Mouse (Mus musculus) midbrain, embryonic 12.5 days (tissue): ENCODE measurements around the gene Ptrh2. TPM values are rescaled to one million over a fixed set of nuclear protein-coding genes. Genes with fewer than 3 reads are reported as not detected.

Experiments used
- ATAC-seq: fragments of 200-750 bp; cut with Nextera tagmentation; 2 replicates; pipeline ENCODE4 v1.8.0; 2017; ENCODE audit warnings: low read depth, moderate TSS enrichment, moderate library complexity; ENCODE audit not compliant: low FRiP score
- H3K27ac ChIP-seq: fragments of 300-500 bp; sonication (generic); replicated peaks from 2 replicates; pipeline ENCODE4 v1.5.1; 2016; ENCODE audit warnings: mild to moderate bottlenecking
- H3K27me3 ChIP-seq: fragments of 300-500 bp; sonication (generic); 2 replicates; pipeline ENCODE4 v1.6.1; 2016; ENCODE audit warnings: mild to moderate bottlenecking
- H3K36me3 ChIP-seq: fragments of 300-500 bp; sonication (generic); 2 replicates; pipeline ENCODE4 v1.6.1; 2016
- H3K4me1 ChIP-seq: fragments of 300-500 bp; sonication (generic); 2 replicates; pipeline ENCODE4 v1.6.1; 2016
- H3K4me2 ChIP-seq: fragments of 300-500 bp; sonication (generic); replicated peaks from 2 replicates; pipeline ENCODE4 v1.6.1; 2016; ENCODE audit warnings: mild to moderate bottlenecking, moderate library complexity
- H3K4me3 ChIP-seq: fragments of 300-500 bp; sonication (generic); 2 replicates; pipeline ENCODE4 v1.5.1; 2016; ENCODE audit warnings: mild to moderate bottlenecking
- H3K9ac ChIP-seq: fragments of 300-500 bp; sonication (generic); replicated peaks from 2 replicates; pipeline ENCODE4 v1.6.1; 2016; ENCODE audit warnings: mild to moderate bottlenecking, moderate library complexity
- H3K9me3 ChIP-seq: fragments of 300-500 bp; sonication (generic); 2 replicates; pipeline ENCODE4 v1.6.1; 2016; ENCODE audit warnings: mild to moderate bottlenecking
- WGBS: fragments of 180-500 bp; shearing (Covaris S2); methylation state at CpG from one replicate; pipeline ENCODE4 v1.1.7; 2016; 5-methylcytosine and 5-hydroxymethylcytosine counted together
- polyA plus RNA-seq: library from polyadenylated mRNA; unstranded; fragments of >200 nt; fragmentation: Nextera tagmentation; extraction: Ambion mirVana; gene quantifications from 2 replicates; pipeline ENCODE4 v1.2.1, GENCODE M21; 2016

Gene Ptrh2
- polyA plus RNA-seq, 1 experiment from 2014 or later = 36.8 TPM

DNA sequence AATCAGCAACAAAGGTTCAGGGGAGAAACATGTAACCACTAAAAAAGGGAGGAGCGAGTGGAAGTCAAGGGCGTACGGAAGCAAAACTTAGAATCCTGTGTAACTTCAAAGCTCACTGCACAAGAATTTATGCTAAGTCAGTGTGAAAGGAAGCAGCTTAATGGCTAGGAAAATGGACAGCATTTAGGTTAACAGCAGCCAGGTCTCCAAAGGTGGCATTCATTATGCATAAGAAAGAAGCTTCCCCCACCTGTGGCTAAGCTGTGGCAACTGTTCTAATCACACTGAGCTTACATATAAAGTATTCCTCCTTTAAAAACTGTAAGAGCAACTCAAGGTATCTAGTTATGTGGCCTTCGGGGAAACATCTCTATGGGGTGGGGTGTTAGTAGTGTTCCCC lies 17.4 kb downstream of the Ptrh2 start:
- ATAC-seq = no peak
- Histone ChIP-seq H3K27me3 (no peaks in the 10 kb centered on the region), H3K4me2 (no peak overlapping the region), H3K9me3 (no peaks in the 10 kb centered on the region), H3K27ac (no peak overlapping the region), H3K36me3 (peaks cover 73% of the 10 kb centered on the region), H3K4me3 (no peak overlapping the region), H3K9ac (no peak overlapping the region), H3K4me1 (no peaks in the 10 kb centered on the region)
- 95% methylated on average over 4 of the region's 4 CpGs for WGBS

DNA sequence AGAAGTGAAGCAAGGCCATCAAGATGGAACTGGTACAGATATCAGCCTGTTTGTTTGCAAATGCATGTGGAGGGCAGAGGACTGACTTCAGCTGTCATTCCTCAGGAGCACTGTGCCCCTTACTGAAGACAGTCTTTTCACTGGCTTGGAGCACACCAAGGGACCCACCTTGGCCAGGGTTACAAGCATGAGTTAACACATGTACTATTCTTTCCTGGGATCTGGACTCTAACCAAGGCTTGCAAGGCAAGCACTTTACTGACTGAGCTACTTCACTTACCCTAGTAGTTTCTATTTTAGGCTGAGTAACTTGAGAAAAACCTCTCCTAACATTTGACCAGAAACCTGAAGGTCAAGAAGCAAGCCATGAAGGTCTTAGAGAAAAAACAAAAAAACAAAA lies 30.8 kb downstream of the Ptrh2 start:
- no peak overlapping the region for H3K27ac ChIP-seq
- no peak for ATAC-seq
- H3K4me3 ChIP-seq = no peak overlapping the region
- no peak overlapping the region for H3K4me2 ChIP-seq
- peaks cover 73% of the 10 kb centered on the region for H3K36me3 ChIP-seq
- no peak overlapping the region for H3K9ac ChIP-seq
- no peaks in the 10 kb centered on the region for H3K9me3 ChIP-seq
- no peaks in the 10 kb centered on the region for H3K4me1 ChIP-seq
- no peaks in the 10 kb centered on the region for H3K27me3 ChIP-seq

DNA sequence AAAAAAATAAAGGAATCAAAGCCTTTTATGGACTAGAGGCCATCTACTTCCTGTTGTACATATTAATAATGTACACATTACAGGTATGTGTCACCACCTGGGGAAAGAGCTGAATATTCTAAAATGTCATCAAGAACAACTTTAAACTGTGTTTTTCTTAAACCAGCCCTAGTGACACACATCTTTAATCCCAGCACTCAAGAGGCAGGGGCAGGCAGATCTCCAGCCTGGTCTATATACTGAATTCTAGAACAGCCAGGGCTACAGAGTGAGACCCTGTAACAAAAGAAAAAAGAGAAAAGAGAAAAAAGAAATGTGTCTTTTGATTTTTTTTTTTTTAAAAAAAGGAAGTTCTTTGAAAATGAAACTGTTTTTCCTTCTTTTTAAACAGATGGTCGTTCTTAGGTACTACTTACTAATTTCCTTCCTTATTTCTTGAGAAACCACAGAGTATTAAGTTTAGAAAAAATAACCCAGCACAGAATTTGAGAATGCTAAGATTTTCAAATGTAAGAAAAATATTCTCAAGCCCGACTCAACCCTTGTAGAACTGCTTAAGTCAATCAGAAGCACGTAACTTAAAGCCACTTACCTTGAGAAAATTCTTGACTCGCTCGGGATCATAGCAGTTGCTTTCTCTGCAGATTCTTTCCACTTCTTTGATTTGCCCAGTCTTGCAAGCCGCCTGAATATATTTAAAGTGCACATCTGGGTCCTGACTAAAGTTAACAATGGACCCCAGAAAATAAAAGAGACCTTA lies 33.7 kb downstream of the Ptrh2 start:
- peaks cover 64% of the 10 kb centered on the region for H3K36me3 ChIP-seq
- no peaks in the 10 kb centered on the region for H3K27me3 ChIP-seq
- H3K27ac ChIP-seq = no peak overlapping the region
- ATAC-seq = no peak
- H3K4me3 ChIP-seq = no peak overlapping the region
- no peaks in the 10 kb centered on the region for H3K4me1 ChIP-seq
- H3K9me3 ChIP-seq = no peaks in the 10 kb centered on the region
- no peak overlapping the region for H3K4me2 ChIP-seq
- 88% methylated on average over 6 of the region's 6 CpGs for WGBS
- no peak overlapping the region for H3K9ac ChIP-seq

DNA sequence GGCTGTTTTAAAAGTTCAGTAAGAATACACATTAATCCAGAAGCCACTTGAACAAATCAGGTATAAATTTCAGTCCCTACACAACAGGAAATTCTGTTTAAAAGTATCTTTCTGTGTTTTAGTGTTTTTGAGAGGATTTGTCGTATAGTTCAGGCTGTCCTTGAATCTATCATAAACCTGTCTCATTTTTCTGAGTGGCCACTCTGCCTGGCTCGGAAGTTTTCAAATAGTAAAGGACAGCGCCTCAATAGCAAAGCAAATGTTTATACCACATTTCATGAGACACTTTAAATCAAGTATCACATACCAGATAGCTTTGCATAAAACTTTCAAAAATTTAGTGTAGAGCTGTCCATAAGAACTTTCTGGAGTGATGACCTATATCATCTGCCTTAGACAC lies 34.6 kb downstream of the Ptrh2 start:
- H3K36me3 ChIP-seq = peaks cover 62% of the 10 kb centered on the region
- no peak overlapping the region for H3K4me3 ChIP-seq
- H3K27me3 ChIP-seq = no peaks in the 10 kb centered on the region
- no peak for ATAC-seq
- no peak overlapping the region for H3K4me2 ChIP-seq
- no peaks in the 10 kb centered on the region for H3K9me3 ChIP-seq
- WGBS = 93% methylated on average over 3 of the region's 3 CpGs
- H3K27ac ChIP-seq = no peak overlapping the region
- no peaks in the 10 kb centered on the region for H3K4me1 ChIP-seq
- H3K9ac ChIP-seq = no peak overlapping the region

DNA sequence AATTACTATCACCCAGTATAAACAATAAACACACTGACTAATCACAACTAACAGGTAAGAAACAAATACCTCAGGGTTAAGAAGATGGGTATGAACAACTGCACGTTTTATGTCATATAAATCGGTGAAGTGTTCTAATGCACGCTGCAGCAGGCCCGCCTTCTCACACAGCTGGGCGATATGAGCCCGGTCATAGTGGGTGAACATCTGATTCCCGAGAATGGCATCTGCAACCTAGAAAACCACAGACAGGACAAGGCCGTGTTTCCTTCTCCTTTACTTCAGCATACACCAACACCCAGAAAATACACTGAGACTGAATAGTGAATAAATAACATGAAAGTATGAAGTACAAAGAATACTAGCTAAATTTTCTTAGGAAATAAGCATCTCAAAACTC lies 35.6 kb downstream of the Ptrh2 start:
- WGBS = 94% methylated on average over 8 of the region's 8 CpGs
- Histone ChIP-seq H3K4me1 (no peaks in the 10 kb centered on the region), H3K36me3 (peaks cover 62% of the 10 kb centered on the region), H3K27me3 (no peaks in the 10 kb centered on the region), H3K9me3 (no peaks in the 10 kb centered on the region), H3K4me3 (no peak overlapping the region), H3K9ac (no peak overlapping the region), H3K4me2 (no peak overlapping the region), H3K27ac (no peak overlapping the region)
- no peak for ATAC-seq

DNA sequence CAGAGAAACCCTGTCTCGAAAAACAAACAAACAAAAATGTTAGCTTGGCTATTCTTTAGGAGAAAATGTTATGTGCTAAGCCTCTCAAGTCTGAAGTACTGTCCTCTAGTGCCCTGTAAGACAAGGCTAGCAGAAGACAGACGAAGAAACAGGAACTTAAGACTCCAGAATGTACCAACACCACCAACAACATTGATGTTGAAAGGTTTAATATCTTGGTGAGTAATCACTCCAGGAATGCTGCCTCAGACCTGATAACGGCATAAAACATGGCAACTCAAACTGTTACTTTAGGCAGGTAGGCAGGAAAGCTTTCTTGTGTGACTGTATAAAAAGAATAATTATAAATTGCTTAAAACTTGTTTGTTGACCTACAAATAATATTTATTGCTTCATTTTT lies 40.2 kb downstream of the Ptrh2 start:
- 90% methylated on average over 3 of the region's 3 CpGs for WGBS
- peaks cover 58% of the 10 kb centered on the region for H3K36me3 ChIP-seq
- no peak for ATAC-seq

DNA sequence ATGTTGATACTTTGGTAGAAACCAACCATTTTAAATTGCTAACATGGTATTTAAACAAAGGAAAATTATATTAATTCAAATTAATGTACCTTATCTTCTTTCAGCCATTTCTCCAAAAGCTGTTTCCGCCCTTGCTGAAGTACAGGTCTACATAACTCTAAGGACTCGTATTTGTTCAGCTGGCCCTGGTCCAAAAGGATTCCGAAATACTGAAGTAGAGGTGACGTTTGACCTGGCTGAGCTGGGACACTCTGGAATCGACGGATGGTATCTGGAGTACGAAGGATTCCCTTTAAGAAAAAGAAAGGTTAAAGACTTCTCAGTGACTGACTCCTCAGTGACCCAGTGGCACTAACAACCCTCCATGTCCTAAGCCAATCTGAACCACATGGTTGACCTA lies 41.2 kb downstream of the Ptrh2 start:
- H3K27ac ChIP-seq = no peak overlapping the region
- H3K9me3 ChIP-seq = no peaks in the 10 kb centered on the region
- H3K36me3 ChIP-seq = peaks cover 56% of the 10 kb centered on the region
- H3K4me2 ChIP-seq = no peak overlapping the region
- no peak overlapping the region for H3K9ac ChIP-seq
- 91% methylated on average over 7 of the region's 7 CpGs for WGBS
- H3K4me1 ChIP-seq = no peaks in the 10 kb centered on the region
- H3K27me3 ChIP-seq = no peaks in the 10 kb centered on the region
- H3K4me3 ChIP-seq = no peak overlapping the region
- ATAC-seq = no peak

More for the DNA sequence above, 40.2 kb downstream of the Ptrh2 start:
- H3K27ac ChIP-seq = no peak overlapping the region
- H3K4me3 ChIP-seq = no peak overlapping the region
- no peaks in the 10 kb centered on the region for H3K4me1 ChIP-seq
- no peak overlapping the region for H3K4me2 ChIP-seq
- H3K9me3 ChIP-seq = no peaks in the 10 kb centered on the region
- no peaks in the 10 kb centered on the region for H3K27me3 ChIP-seq
- H3K9ac ChIP-seq = no peak overlapping the region

DNA sequence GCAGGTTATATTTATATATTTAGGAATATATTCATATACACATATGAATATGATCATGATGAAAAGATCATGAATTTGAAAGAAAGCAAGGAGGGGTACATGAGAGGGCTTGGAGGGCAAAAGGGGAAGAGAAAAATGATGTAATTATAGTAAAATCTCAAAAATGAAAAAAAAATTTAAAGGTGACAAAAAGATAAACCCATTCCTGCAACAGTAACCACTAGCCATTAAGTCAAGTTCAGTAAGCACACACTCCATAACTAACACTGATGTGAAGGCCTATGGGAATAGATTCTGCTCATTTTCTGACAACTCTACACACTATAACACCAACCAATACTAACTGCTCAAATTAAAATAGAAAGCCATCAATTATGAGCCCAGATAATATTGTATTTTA lies 41.8 kb downstream of the Ptrh2 start:
- Histone ChIP-seq H3K4me2 (no peak overlapping the region), H3K36me3 (peaks cover 53% of the 10 kb centered on the region), H3K4me3 (no peak overlapping the region), H3K9ac (no peak overlapping the region), H3K4me1 (no peaks in the 10 kb centered on the region), H3K27me3 (no peaks in the 10 kb centered on the region), H3K9me3 (no peaks in the 10 kb centered on the region), H3K27ac (no peak overlapping the region)
- ATAC-seq = no peak

DNA sequence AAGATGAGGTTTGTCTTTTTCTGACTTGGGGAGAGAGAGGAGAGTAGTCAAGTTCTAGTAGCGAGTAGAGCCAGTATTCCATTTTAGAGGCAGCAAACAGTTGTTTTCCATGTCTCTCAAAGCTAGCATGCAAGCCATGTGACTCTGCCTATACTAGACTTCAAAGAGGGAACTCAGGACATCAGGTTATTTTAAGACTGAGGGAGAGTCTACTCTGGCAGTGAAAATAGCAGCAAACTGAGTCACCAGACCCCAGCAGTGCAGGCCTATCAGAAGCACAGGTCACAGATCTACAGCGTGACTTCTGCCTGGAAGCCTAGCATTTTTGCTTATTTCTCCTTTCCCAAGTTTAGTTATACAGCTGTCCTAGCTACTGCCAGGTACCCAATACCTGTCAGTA lies 47.7 kb downstream of the Ptrh2 start:
- Histone ChIP-seq H3K9me3 (no peaks in the 10 kb centered on the region), H3K4me1 (no peaks in the 10 kb centered on the region; the same call in 1 of the 2 replicates), H3K4me3 (no peak overlapping the region), H3K27ac (no peak overlapping the region), H3K4me2 (no peak overlapping the region), H3K9ac (no peak overlapping the region), H3K27me3 (no peaks in the 10 kb centered on the region), H3K36me3 (peaks cover 44% of the 10 kb centered on the region)
- WGBS = 86% methylated on average over 2 of the region's 2 CpGs
- ATAC-seq = no peak

DNA sequence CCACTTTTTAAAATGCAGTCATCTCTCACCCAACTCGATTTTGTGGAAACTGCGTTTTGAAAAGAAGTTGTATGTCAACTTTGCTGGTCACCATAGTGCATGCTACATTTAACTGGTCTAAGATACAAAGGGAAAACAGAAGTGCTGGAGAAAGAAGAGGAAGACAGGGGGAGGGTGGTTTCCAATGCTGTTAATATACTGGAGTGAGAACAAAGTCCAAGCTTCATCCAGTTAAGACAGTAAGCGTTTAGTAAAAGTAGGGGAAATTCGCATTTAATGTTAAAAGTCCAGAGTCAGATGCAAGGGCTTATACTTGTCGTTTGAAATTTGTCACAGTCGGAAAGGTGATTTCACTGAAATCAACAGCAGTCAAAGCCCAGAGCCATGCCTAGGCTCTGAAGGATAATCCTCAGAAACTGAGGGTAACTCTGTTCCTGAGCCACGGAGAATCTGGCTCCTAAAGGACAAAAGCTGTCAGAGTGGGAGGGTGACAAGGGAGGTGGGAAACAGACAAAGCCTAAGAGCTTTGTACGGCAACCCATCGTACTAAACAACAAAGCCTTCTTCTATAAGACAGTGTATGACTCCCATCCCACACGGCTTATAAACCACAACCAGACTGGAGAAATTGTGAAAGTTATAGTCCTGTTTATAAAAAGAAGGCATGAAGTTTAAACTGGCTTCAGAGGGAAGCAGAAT lies 50.6 kb downstream of the Ptrh2 start:
- Histone ChIP-seq H3K4me3 (no peak overlapping the region), H3K9me3 (no peaks in the 10 kb centered on the region), H3K4me2 (no peak overlapping the region), H3K27me3 (no peaks in the 10 kb centered on the region), H3K4me1 (no peaks in the 10 kb centered on the region; the same call in 1 of the 2 replicates), H3K9ac (no peak overlapping the region), H3K36me3 (peaks cover 28% of the 10 kb centered on the region), H3K27ac (peak overlapping the region; percentile 35; the same call in 1 of the 2 replicates)
- 62% methylated on average over 10 of the region's 10 CpGs for WGBS
- ATAC-seq = no peak

DNA sequence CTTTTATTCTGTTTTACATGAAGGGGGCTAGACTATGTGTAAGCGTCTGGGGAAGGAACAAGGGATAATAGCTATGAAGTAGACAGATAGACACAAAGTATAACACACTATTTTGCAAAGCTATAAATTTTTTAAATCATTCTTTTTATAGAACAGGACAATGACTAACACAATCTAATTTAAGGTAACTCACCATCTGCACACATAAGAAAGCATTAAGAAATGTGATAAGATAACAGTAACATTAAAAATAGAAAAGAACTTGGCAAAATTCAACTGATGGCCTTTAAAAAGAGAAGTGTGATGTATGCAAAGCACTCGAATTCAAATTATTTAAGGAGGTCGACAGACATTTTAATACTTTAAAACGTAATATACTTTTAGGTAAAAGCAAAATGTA lies 51.2 kb downstream of the Ptrh2 start:
- WGBS = 91% methylated on average over 4 of the region's 4 CpGs
- Histone ChIP-seq H3K4me2 (no peak overlapping the region), H3K36me3 (peaks cover 24% of the 10 kb centered on the region), H3K4me1 (no peaks in the 10 kb centered on the region; the same call in 1 of the 2 replicates), H3K9ac (no peak overlapping the region), H3K9me3 (no peaks in the 10 kb centered on the region), H3K27me3 (no peaks in the 10 kb centered on the region), H3K27ac (peak overlapping the region; percentile 35; the same call in 1 of the 2 replicates), H3K4me3 (no peak overlapping the region)
- no peak for ATAC-seq

DNA sequence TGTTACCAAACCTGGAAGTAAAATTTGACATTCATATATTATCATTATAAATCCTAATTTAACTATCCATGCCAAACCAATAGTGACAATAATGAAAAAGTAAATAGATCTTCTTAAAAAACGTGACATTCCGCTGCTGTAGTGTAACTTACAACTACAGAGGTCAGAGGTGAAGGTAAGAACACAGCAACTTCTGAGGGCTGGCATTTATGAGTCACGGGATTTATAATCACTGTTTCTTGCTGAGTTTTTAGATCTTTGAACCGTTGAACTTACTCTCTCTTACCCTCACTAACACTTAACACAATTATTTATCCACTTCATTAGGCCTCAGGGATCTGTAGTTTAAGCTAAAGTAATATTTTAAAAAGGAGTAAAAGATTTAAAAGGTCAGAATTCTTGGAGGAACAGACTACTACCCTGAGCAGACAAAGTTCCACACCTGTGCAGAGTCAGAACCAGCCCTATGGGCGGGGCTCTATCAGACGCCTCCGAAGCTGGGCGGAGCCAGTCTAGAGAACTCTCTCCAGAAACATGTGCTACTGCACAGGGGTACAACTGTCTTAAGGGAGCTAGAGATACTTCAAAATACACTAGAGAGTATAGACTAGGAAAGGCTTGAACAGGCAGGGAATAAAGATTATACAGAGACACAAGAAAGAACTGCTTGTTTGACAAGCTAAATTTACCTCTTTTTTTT lies 53.7 kb downstream of the Ptrh2 start:
- ATAC-seq = no peak
- H3K4me2 ChIP-seq = no peak overlapping the region
- H3K36me3 ChIP-seq = peaks cover 7% of the 10 kb centered on the region

More for the DNA sequence above, 53.7 kb downstream of the Ptrh2 start:
- H3K4me3 ChIP-seq = no peak overlapping the region
- H3K27ac ChIP-seq = no peak overlapping the region
- no peaks in the 10 kb centered on the region for H3K9me3 ChIP-seq
- 92% methylated on average over 8 of the region's 8 CpGs for WGBS
- no peaks in the 10 kb centered on the region for H3K27me3 ChIP-seq
- no peaks in the 10 kb centered on the region; the same call in 1 of the 2 replicates for H3K4me1 ChIP-seq
- no peak overlapping the region for H3K9ac ChIP-seq
